Mouse (Mus musculus) thymus, adult 2 months (tissue): Measurements from ENCODE around the gene Nkd2. TPM values are rescaled to one million over a fixed set of nuclear protein-coding genes. Genes with fewer than 3 reads are reported as not detected.

Experiments used
- DNase-seq: peaks from one replicate; pipeline ENCODE4 v3.0.0; 2021
- H3K27ac ChIP-seq: fragments of 200-500 bp; 2 replicates; pipeline ENCODE4 v1.5.1; 2012; ENCODE audit warnings: low read length, control low read depth; ENCODE audit not compliant: control insufficient read depth, insufficient read depth
- H3K27me3 ChIP-seq: fragments of 200-500 bp; 2 replicates; pipeline ENCODE4 v1.6.1; 2012; ENCODE audit warnings: mild to moderate bottlenecking, low read length, moderate library complexity, mixed read lengths; ENCODE audit not compliant: control insufficient read depth, insufficient read depth
- H3K36me3 ChIP-seq: fragments of 200-500 bp; 2 replicates; pipeline ENCODE4 v1.6.1; 2012; ENCODE audit warnings: mild to moderate bottlenecking, low read length, moderate library complexity; ENCODE audit not compliant: control insufficient read depth, insufficient read depth
- H3K4me1 ChIP-seq: fragments of 200-500 bp; replicated peaks from 2 replicates; pipeline ENCODE4 v1.6.1; 2012; ENCODE audit warnings: low read length; ENCODE audit not compliant: control insufficient read depth, insufficient read depth
- H3K4me3 ChIP-seq: fragments of 200-500 bp; 2 replicates; pipeline ENCODE4 v1.5.1; 2012; ENCODE audit warnings: mild to moderate bottlenecking, low read length, control low read depth, moderate library complexity; ENCODE audit not compliant: control insufficient read depth, insufficient read depth
- CTCF ChIP-seq: fragments of 200-500 bp; IDR thresholded peaks from 2 replicates; pipeline ENCODE4 v1.5.1; 2012; ENCODE audit warnings: mild to moderate bottlenecking, control low read depth, low read length, moderate library complexity, borderline replicate concordance; ENCODE audit not compliant: control insufficient read depth, poor library complexity, insufficient read depth; ENCODE audit errors: extremely low read depth
- POLR2A ChIP-seq: fragments of 200-500 bp; IDR thresholded peaks from 2 replicates; pipeline ENCODE4 v1.6.1; 2012; ENCODE audit warnings: mild to moderate bottlenecking, low read length, control low read depth, moderate library complexity; ENCODE audit not compliant: control insufficient read depth, poor library complexity, insufficient read depth; ENCODE audit errors: extremely low read depth
- WGBS: fragments of 180-500 bp; shearing (Covaris S2); methylation state at CpG from one replicate; pipeline ENCODE4 v1.1.7; 2018; 5-methylcytosine and 5-hydroxymethylcytosine counted together
- polyA plus RNA-seq: library from polyadenylated mRNA; depleted of rRNA; stranded (reverse); fragments of >200 nt; gene quantifications from 2 replicates; pipeline ENCODE4 v1.2.3, GENCODE M21; 2012

Gene Nkd2
- polyA plus RNA-seq, 1 experiment: 4.4 TPM

DNA sequence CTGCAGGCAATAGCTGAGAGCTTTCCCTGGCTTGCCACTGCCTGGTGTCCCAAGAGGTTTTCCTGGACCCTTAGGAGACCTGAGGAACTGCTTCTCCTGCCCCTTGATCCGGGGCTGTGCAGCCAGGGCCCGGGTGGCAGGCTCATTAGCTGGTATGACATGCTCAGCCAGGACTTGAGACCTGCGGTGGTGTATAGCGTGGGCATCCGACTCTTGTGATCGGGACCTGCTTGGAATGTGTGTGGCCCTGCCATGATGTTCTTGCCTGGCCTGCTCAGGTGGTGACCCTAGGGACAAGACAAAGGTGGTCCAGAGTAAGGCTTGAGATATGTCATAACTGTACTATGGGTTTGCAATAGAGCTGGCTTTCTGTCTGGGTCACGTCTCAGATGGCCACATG lies 26.2 kb downstream of the Nkd2 start:
- Histone ChIP-seq H3K27me3 (no peaks in the 10 kb centered on the region), H3K4me3 (no peak overlapping the region), H3K4me1 (no peaks in the 10 kb centered on the region), H3K36me3 (no peaks in the 10 kb centered on the region), H3K27ac (no peak overlapping the region)
- no peak for DNase-seq
- WGBS: 93% methylated on average over 7 of the region's 7 CpGs
- TF ChIP-seq CTCF (no peak), POLR2A (no peak)

DNA sequence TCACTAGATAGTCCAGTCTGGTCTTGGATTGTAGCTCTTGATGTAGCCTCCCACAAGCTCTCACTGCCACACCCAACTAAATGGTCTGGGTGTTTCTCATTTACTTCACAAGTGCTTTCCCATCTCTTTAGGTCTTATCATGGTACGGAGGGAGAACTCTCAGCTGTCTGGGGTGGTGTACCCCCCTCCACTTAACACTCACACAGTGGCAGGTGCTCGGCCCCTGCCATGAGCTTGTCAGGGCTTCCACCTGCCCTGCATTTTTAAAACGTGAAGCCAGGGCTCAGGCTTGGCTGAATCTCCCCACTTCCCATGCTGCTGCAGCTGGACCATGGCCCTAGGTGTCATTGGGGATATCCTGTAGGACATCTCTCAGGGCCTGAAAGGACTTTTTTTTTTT lies 28.5 kb downstream of the Nkd2 start:
- Histone ChIP-seq H3K36me3 (peaks cover 20% of the 10 kb centered on the region), H3K4me3 (no peak overlapping the region), H3K27me3 (no peaks in the 10 kb centered on the region), H3K4me1 (no peaks in the 10 kb centered on the region), H3K27ac (no peak overlapping the region)
- TF ChIP-seq CTCF (no peak), POLR2A (no peak)
- no peak for DNase-seq
- WGBS: 73% methylated on average over 3 of the region's 3 CpGs

DNA sequence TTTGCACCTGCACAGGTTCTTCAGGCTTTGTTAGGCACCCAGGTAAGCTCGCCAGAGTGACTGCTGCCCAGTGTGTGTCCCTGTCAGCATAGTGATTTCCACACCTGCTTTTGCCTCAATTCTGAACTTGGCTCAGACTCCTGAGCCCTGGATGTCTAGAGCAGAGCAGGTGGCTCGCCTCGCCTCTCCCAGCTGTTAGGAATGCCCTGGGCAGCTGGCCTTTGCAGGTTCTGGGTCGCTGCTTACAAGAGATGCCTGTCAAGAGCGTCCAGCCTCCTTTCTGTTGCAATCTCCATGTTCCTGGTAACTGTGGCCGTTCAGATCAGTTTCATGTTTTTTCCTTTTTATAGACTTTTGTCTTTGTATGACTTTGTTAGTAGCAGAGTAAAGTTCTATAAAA lies 31.1 kb downstream of the Nkd2 start:
- H3K27ac ChIP-seq: no peak overlapping the region
- TF ChIP-seq CTCF (no peak), POLR2A (no peak)
- H3K36me3 ChIP-seq: peaks cover 43% of the 10 kb centered on the region
- H3K4me1 ChIP-seq: no peaks in the 10 kb centered on the region
- WGBS: 95% methylated on average over 6 of the region's 6 CpGs
- DNase-seq: no peak
- no peak overlapping the region for H3K4me3 ChIP-seq
- no peaks in the 10 kb centered on the region for H3K27me3 ChIP-seq

DNA sequence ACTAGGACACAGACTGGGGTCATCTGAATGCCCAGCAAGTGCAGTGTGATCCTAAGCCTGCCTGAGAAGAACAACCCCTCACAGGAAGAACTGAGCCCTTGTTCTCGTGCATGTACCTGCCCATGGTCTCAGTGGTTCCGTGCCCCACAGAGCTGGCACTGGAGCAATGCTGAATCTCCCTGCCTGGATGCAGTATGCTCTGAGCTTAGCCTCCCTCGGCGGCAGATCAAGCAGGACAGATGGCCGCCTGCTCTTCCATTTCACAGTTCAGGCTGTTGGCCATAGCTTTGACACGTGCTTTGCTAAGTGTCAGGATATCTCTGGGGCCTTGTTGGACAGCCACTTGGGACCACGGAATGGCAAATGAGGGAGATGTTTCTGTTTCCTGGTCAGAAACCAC lies 33.2 kb downstream of the Nkd2 start:
- peaks cover 56% of the 10 kb centered on the region for H3K36me3 ChIP-seq
- H3K4me3 ChIP-seq: no peak overlapping the region
- H3K27ac ChIP-seq: no peak overlapping the region
- no peak for DNase-seq
- H3K4me1 ChIP-seq: no peaks in the 10 kb centered on the region
- TF ChIP-seq CTCF (no peak), POLR2A (no peak)
- H3K27me3 ChIP-seq: no peaks in the 10 kb centered on the region
- 96% methylated on average over 7 of the region's 7 CpGs for WGBS

DNA sequence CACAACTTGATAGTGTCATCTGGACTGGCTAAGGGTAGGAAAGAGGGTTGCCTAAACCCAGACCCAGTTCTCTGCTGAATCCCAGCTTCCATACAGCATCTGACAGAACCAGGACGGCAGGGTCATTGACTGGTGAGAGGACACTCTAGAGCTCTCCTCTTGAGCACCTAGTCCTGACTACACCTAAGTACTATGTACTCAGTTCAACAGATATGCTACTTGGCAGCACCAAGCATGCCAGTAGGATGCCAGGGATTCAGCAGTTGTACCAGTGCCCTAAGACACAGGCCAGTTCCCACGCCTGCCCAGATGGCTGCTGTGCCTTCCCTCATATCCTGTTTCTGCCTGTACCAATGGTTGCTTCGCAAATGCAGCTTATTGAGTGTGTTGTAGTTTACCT lies 34.5 kb downstream of the Nkd2 start:
- H3K4me3 ChIP-seq: no peak overlapping the region
- DNase-seq: no peak
- H3K27ac ChIP-seq: no peak overlapping the region
- peaks cover 65% of the 10 kb centered on the region for H3K36me3 ChIP-seq
- TF ChIP-seq POLR2A: no peak
- no peak for TF ChIP-seq CTCF
- 98% methylated on average over 3 of the region's 3 CpGs for WGBS
- H3K4me1 ChIP-seq: no peaks in the 10 kb centered on the region
- no peaks in the 10 kb centered on the region for H3K27me3 ChIP-seq

DNA sequence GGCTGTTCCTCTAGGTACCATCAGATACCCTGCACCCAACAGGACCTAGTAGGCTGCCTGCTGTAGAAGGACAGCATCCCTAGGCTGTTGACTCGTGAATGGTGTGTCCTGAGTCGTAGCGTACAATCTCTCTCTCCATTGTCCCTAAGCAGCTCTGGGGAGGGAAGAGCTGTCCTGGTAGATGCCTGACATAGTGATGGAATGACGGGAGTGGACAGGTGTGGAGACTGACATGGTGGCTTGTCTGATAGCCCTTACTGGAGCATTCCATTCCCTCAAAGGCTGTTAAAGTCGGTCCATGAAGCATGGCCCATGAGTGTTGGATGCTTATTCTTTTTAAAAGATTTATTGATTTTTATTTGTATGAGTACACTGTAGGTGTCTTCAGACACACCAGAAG lies 42.5 kb downstream of the Nkd2 start:
- DNase-seq: no peak
- WGBS: 99% methylated on average over 5 of the region's 5 CpGs
- H3K36me3 ChIP-seq: peaks cover 44% of the 10 kb centered on the region
- H3K4me3 ChIP-seq: no peak overlapping the region
- H3K27me3 ChIP-seq: no peaks in the 10 kb centered on the region
- H3K4me1 ChIP-seq: no peaks in the 10 kb centered on the region
- TF ChIP-seq CTCF: no peak
- TF ChIP-seq POLR2A: no peak
- no peak overlapping the region for H3K27ac ChIP-seq

DNA sequence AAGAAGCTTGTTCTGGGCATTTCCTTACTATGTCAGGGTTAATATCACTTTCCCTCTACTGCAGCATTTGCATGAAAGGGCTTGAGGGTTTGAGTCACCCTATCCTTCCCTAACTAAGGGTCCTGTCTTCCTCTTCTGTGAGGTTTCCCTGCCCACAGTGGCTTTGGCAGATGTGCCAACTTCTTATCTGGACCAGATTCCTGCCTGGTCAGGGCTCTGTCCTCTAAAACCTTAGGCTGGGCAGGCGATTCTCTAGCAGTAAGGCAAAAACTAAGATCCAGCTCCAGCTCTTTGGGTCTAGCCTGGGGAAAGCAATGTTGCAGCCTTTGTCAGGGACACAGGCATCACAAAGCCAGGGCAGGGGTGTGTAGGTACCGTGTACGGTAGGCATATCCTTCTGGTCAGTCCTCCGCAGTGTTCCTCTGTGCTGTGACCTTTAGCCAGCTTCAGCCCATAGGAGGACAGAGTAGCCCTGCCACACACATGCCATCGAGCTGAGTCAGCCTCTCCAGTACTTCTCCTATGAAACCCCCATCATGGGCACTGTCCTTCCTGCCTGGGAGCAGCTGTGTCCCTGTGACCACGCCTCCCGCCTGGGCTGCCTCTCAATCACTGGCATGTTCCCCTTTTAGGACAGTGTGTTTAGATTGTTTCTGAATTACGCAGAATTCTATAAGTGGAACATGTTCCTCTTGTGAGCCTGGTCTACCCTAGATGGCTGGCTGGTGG lies 43.8 kb downstream of the Nkd2 start:
- 65% methylated on average over 8 of the region's 8 CpGs for WGBS
- Histone ChIP-seq H3K4me1 (no peaks in the 10 kb centered on the region), H3K4me3 (no peak overlapping the region), H3K27me3 (no peaks in the 10 kb centered on the region), H3K27ac (no peak overlapping the region), H3K36me3 (peaks cover 40% of the 10 kb centered on the region)
- TF ChIP-seq POLR2A (no peak), CTCF (no peak)
- no peak for DNase-seq

DNA sequence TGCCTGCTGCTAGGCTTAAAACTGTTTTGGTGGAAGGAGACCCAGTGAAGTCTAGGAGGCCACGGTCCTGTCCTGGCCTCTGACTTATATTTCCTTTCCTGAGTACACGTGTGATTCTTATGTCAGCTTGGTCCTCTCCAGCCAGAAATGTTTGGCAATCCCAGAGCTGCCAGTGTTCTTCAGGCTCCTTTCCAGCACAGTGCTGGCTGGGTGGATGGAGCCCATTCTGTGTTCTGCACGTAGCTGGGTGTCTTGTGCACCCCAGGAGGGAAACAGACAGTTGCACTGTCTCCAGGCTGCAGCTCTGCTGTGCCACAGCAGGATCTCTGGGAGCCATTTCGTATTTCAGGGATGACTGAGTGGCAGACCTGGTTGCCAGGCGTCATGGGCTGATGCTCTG lies 48.3 kb downstream of the Nkd2 start:
- Histone ChIP-seq H3K36me3 (peaks cover 61% of the 10 kb centered on the region), H3K27me3 (no peaks in the 10 kb centered on the region), H3K27ac (no peak overlapping the region), H3K4me3 (no peak overlapping the region), H3K4me1 (no peaks in the 10 kb centered on the region)
- 96% methylated on average over 5 of the region's 5 CpGs for WGBS
- no peak for DNase-seq
- TF ChIP-seq CTCF (no peak), POLR2A (no peak)
